Mouse (Mus musculus): ENCODE measurements at regions not wholly inside any gene's neighbourhood (a gene's known extent, or its start where the extent isn't known, plus 50 kb on each side); places are given as distances from the start of the nearest gene placed in this dataset.

DNA sequence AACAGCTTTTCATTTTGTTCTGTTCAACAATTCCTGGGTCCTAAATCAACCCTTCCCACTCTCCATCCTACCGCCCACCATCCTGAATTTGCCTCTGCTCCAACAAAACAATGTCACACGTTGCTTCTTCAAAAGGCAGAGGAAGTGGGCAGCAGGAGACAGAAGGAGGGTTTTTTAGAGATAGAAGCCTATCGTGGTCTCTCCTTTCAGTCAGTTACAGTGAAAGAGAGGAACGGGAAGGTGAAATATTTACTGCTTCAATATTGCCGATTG lies 181.7 kb downstream of the Rdh14 start:
- no peak for DNase-seq (ENCODE audit: low spot score)

DNA sequence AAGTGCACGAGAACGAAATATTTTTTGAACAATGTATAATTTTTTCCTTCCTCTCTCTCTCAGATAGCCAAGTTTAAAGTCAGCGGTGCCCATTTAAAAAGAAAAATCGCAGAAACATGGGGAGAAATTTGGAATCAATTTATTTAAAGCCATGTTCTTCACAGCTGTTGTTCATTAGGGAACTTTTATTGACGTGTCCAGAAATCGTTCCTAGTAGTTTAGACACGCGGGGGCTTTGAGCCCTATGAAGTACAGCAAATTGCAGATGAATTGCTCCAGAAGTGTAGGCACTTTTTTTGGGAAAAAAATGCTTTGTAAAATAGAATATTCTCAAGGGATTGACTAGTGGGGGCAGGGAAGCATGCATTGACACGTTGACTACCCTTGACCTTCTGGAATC lies 182.8 kb downstream of the Rdh14 start:
- DNase-seq (ENCODE audit: low spot score), result no peak

- no peak for DNase-seq (ENCODE audit: low spot score)
Observed at GRCm38 (mm10) chr12:10582840-10583614, 192.5 kb downstream of the Rdh14 start.

DNA sequence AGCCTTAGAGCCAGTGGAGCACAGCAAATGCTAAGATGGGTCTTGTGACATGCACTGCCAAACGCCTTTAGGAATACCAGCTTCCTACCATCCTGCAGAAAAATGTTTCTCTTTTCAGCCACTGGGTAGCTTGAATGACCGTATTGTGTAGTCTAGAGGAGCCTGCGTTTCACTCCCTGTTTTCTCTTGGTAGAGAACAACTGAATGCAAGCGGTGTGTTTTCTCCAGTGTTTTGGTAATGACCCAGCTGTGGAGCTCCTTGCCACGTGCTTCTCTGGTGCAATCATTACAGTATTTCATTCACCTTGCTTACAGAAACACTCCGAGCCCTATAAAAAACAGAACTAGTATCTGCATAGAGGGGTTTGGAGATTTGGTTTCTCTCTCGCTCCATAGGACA lies 193.5 kb downstream of the Rdh14 start:
- no peak for DNase-seq (ENCODE audit: low spot score)

DNA sequence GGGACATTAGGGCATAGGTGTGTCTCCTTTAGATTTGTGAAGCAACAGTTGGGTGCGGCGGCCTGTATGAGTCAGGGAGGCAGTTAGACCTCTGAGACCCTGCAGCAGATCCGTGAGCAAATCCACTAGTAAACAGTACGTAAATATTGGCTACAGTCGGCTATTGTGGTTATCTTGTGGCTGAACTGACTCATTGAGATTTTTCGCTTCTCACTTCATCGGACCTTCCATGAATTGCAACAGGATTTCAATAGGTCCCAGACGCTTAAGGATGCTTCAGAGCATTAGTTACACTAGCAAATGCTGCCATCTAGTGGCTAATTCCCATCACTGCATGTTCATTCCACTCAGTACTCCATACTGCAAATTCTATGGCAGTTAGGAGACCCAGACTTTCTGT lies 199.0 kb downstream of the Rdh14 start:
- DNase-seq (ENCODE audit: low spot score), result peak; percentile 69

DNA sequence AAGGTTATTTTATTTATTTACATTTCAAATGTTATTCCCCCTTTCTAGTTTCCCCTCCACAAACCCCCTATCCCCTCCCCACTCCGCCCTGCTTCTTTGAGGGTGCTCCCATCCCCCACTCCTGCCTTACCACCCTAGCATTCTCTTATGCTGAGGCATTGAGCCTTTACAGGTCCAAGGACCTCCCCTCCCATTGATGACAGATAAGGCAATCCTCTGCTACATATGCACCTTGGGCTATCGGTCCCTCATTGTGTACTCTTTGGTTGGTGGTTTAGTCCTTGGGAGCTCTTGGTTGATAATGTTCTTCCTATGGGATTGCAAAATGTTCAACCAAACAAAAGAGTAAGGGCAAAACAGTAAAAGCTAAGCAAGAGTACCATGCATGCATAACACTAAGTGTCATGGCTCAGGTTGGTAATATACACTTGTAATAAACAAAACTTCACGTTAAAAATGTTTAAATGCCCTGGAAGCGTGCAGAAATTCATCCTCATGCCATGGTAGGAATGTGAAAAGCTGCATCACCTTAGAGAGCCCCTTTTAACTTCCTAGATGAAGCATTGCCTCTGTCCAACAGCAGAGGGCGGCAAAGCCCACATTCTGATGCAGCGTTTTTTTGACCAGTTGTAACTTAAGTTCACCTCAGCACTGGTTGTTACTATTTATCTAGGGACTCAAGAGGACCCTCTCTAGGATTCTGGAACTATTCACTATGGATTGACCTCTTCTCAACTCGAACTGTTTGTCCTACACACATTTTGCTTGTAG lies 207.6 kb downstream of the Rdh14 start:
- peak; percentile 51 for DNase-seq (ENCODE audit: low spot score)

DNA sequence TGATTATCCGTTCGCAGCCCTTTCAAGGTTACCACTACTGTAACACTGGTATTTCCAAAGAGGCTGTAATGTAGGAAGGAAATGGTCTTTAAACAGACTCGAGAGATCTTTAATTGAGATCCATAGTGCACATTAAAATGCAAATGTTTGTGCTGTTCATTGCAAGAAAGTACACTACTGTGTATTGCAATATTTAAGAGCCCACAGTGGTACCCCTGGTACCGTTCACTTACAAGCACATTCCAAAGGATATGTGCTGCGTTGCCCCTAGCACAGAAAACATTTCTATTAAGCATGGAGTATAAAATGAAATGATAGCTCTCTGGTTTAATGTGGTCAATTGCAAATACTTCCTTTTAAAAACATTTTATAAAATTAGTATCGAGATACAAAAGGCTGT lies 209.5 kb downstream of the Rdh14 start:
- DNase-seq (ENCODE audit: low spot score), result no peak

GRCm38 (mm10) chr12:10618319-10618718 lies 227.7 kb downstream of the Rdh14 start:
- no peak for DNase-seq (ENCODE audit: low spot score)

DNA sequence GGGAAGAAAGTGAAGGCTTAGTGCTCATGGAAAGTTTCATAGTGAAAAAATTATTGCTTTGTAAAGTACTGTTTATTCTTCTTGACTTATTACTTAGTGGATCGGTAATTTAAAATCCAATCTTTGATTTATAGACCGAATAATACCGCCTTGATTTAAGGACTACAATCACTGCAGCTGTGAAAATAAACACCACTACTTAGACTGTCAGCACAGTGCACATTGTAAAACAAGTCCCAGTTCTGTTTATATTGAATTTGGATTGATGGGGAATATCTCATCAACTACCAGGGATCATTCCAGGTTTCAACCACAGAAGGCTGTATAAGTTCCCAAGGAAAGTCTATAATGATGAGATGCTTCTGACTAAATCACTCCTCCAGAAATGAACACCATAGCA lies 230.0 kb downstream of the Rdh14 start:
- no peak for DNase-seq (ENCODE audit: low spot score)

DNA sequence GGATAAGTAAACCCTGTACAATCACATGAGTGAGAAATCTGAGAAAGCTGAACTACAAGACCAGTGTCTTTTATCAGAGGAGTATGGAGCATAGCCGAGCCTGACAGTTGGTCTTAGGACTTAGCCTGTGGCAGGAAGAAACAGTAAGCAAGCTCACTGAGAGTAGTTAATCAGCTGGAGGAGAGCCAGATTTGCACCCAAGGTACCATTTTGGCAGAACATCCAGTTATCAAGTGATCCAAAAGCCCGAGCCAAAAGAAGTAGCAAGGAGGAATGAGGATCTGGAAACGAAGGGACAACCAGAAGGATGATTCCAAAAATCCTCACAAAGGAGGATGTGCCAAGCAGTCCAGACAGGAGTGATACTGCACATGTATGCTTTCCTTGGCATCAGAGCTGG lies 248.0 kb downstream of the Rdh14 start:
- DNase-seq (ENCODE audit: low spot score), result no peak

GRCm38 (mm10) chr12:10654466-10655184 lies 264.1 kb downstream of the Rdh14 start:
- no peak for DNase-seq (ENCODE audit: low spot score)

DNA sequence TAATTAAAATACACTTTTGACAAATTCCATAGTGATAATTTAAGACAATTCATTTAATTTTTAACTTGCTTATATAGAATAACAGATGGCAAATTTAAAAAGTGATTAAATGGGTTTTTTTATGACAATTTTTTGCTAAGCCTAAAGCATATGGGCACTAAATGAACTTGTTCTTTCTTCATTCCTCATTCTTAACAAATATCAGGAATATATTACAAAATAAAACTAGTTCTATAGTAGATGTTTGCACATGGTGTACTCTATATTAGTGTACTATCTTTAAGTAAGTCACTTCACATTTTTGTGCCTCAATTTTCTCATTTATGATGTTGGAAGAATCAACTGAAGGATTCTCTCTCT lies 264.6 kb downstream of the Rdh14 start:
- no peak for DNase-seq (ENCODE audit: low spot score)

GRCm38 (mm10) chr12:10658826-10659225 lies 268.3 kb downstream of the Rdh14 start:
- DNase-seq (ENCODE audit: low spot score), result no peak

DNA sequence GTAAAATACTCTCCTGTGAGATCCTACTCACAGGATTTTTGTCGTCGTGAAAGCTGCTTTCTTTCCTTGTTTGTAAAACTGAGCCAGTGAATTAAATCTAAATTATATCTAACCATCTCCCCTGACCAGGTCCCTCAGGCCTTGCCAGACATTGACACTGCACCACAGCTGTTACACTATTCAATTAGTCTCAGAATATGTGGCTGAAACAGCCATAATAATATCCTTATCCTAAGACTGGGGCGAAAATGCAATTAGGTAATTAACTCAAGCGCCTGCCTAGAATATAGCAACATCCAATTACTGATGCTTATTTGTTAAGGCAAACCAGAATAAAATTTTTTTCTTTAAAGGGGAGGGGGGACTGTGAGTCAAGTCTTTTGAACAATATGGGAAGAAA lies 296.2 kb downstream of the Rdh14 start:
- no peak for DNase-seq (ENCODE audit: low spot score)
